Mouse (Mus musculus) forebrain, embryonic 14.5 days (tissue): ENCODE measurements around the gene Etnk1. TPM values are rescaled to one million over a fixed set of nuclear protein-coding genes. Genes with fewer than 3 reads are reported as not detected.
"Not testable (repeated sequence)": the region's sequence is repeated elsewhere in the genome, so short reads cannot be mapped to it uniquely, and the experiment has no call there.

Experiments
- ATAC-seq: fragments of 200-750 bp; cut with Nextera tagmentation; 2 replicates; pipeline ENCODE4 v1.8.0; 2017; ENCODE audit warnings: mild to moderate bottlenecking, moderate library complexity
- DNase-seq: peaks from one replicate; pipeline ENCODE4 v3.0.0-alpha.2; 2015; ENCODE audit warnings: low spot score
- H3K27ac ChIP-seq: fragments of 300-500 bp; sonication (generic); 2 replicates; pipeline ENCODE4 v1.5.1; 2014; ENCODE audit warnings: low read depth, mild to moderate bottlenecking, control low read depth, low read length, moderate library complexity
- H3K27me3 ChIP-seq: fragments of 300-500 bp; sonication (generic); replicated peaks from 2 replicates; pipeline ENCODE4 v1.6.1; 2014; ENCODE audit warnings: low read length, control low read depth, mixed read lengths; ENCODE audit not compliant: control insufficient read depth, insufficient read depth
- H3K36me3 ChIP-seq: fragments of 300-500 bp; sonication (generic); 2 replicates; pipeline ENCODE4 v1.6.1; 2014; ENCODE audit warnings: low read length, control low read depth; ENCODE audit not compliant: control insufficient read depth, insufficient read depth
- H3K4me1 ChIP-seq: fragments of 300-500 bp; sonication (generic); 2 replicates; pipeline ENCODE4 v1.6.1; 2014; ENCODE audit warnings: antibody characterized with exemption, low read length, control low read depth; ENCODE audit not compliant: control insufficient read depth, insufficient read depth
- H3K4me2 ChIP-seq: fragments of 300-500 bp; sonication (generic); 2 replicates; pipeline ENCODE4 v1.6.1; 2014; ENCODE audit warnings: mild to moderate bottlenecking, control low read depth, low read length
- H3K4me3 ChIP-seq: fragments of 300-500 bp; sonication (generic); 2 replicates; pipeline ENCODE4 v1.5.1; 2014; ENCODE audit warnings: low read depth, low read length, control low read depth
- H3K9ac ChIP-seq: fragments of 300-500 bp; sonication (generic); 2 replicates; pipeline ENCODE4 v1.6.1; 2014; ENCODE audit warnings: mild to moderate bottlenecking, low read length, control low read depth, moderate library complexity
- H3K9me3 ChIP-seq: fragments of 300-500 bp; sonication (generic); replicated peaks from 2 replicates; pipeline ENCODE4 v1.6.1; 2016; ENCODE audit warnings: low read length, control low read depth, mixed read lengths; ENCODE audit not compliant: control insufficient read depth
- WGBS: fragments of 180-500 bp; shearing (Covaris S2); extraction: QIAGEN DNeasy Blood & Tissue Kit; methylation state at CpG from one replicate; pipeline ENCODE4 v1.1.7; 2014; 5-methylcytosine and 5-hydroxymethylcytosine counted together
- polyA plus RNA-seq: library from polyadenylated mRNA; unstranded; fragments of >200 nt; fragmentation: Nextera tagmentation; extraction: Ambion mirVana; gene quantifications from 2 replicates; pipeline ENCODE4 v1.2.1, GENCODE M21; 2014

The Etnk1 gene
- polyA plus RNA-seq, 1 experiment from 2014 or later: 23.5 TPM

GRCm38 (mm10) chr6:143135097-143135496, 31.9 kb upstream of the Etnk1 start:
- H3K4me1 ChIP-seq: no peaks in the 10 kb centered on the region
- 95% methylated on average over 13 of the region's 13 CpGs for WGBS
- 0 out of 2 replicates have a peak, but pooled peaks cover 2% of the 10 kb centered on the region for H3K9me3 ChIP-seq
- no peak overlapping the region for H3K27ac ChIP-seq
- H3K9ac ChIP-seq: no peak overlapping the region
- no peak for ATAC-seq
- H3K4me2 ChIP-seq: no peak overlapping the region
- H3K4me3 ChIP-seq: no peak overlapping the region
- H3K27me3 ChIP-seq: no peaks in the 10 kb centered on the region
- H3K36me3 ChIP-seq: no peaks in the 10 kb centered on the region
- no peak for DNase-seq

DNA sequence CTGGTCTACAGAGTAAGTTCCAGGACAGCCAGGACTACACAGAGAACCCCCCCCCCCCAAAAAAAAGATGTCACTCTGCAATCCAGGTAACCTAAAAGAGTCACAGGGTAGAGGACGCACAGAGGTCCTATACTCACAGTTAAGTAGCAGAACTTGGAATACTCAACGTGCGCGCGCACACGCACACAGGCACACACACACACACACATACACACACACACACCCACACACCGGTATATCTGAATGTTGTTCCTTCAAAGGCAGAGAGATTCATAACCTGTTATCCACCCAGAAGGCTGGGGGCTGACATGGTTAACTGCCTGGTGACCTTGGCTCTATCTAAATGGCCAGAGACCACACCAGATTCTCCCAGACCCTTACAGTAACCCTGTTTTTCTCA, 30.3 kb upstream of the Etnk1 start:
- no peak for ATAC-seq
- no peak overlapping the region for H3K4me2 ChIP-seq
- H3K27ac ChIP-seq: no peak overlapping the region
- no peak overlapping the region for H3K9ac ChIP-seq
- WGBS: 96% methylated on average over 7 of the region's 7 CpGs
- H3K4me1 ChIP-seq: no peaks in the 10 kb centered on the region
- H3K36me3 ChIP-seq: no peaks in the 10 kb centered on the region
- H3K4me3 ChIP-seq: no peak overlapping the region
- no peaks in the 10 kb centered on the region for H3K27me3 ChIP-seq
- DNase-seq: no peak
- no peaks in the 10 kb centered on the region for H3K9me3 ChIP-seq

DNA sequence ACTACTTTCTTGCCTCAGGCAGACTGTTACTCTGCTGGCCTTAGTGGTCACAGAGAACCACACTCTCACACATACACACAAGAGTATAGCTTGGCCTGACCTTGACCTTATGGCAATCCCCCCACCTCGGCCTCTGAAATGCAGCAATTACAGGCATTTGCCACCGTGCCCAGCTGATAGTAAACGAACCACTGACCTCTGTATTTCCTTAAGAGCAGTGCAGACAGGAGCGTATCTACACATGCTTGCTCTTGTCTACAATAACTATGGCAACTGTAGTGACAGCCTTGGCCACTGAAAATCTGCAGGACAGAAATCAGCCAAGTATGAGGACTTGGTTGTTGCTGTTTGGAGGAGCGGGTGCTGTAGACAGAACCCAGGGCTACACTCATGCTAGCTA, 29.7 kb upstream of the Etnk1 start:
- Histone ChIP-seq H3K4me1 (no peaks in the 10 kb centered on the region), H3K36me3 (no peaks in the 10 kb centered on the region), H3K27me3 (no peaks in the 10 kb centered on the region), H3K27ac (no peak overlapping the region), H3K4me3 (no peak overlapping the region), H3K9ac (no peak overlapping the region), H3K9me3 (no peaks in the 10 kb centered on the region), H3K4me2 (no peak overlapping the region)
- DNase-seq: no peak
- WGBS: 85% methylated on average over 5 of the region's 5 CpGs
- no peak for ATAC-seq

GRCm38 (mm10) chr6:143139417-143139816, 27.6 kb upstream of the Etnk1 start:
- Histone ChIP-seq H3K27ac (no peak overlapping the region), H3K4me3 (no peak overlapping the region), H3K4me1 (no peaks in the 10 kb centered on the region), H3K36me3 (no peaks in the 10 kb centered on the region), H3K27me3 (no peaks in the 10 kb centered on the region), H3K9me3 (no peaks in the 10 kb centered on the region), H3K9ac (no peak overlapping the region), H3K4me2 (no peak overlapping the region)
- DNase-seq (no peak), ATAC-seq (no peak)
- WGBS: 95% methylated on average over 2 of the region's 2 CpGs

DNA sequence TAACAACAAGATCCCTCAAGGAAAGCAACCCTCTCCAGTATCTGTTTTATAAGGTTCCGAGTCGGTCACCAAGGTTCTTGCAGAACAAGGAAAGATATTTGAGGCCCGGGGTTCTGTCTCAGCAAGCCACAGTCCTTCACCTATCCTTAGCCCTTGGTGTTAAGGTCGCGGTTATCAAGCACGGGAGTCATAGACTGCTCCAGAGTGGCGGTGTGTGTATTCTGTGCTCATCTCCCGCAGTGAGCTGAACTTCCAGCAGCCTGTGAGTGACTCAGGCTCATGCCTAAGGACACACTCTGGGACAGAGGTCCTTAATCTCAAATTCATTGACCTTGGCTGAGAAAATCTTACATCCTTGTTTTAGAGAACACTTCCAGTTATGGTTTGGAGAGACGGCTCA, 26.1 kb upstream of the Etnk1 start:
- Histone ChIP-seq H3K9me3 (no peaks in the 10 kb centered on the region), H3K4me2 (no peak overlapping the region), H3K4me1 (no peaks in the 10 kb centered on the region), H3K9ac (no peak overlapping the region), H3K36me3 (no peaks in the 10 kb centered on the region), H3K27ac (no peak overlapping the region), H3K4me3 (no peak overlapping the region), H3K27me3 (no peaks in the 10 kb centered on the region)
- DNase-seq: no peak
- WGBS: 91% methylated on average over 9 of the region's 9 CpGs
- no peak for ATAC-seq

GRCm38 (mm10) chr6:143141624-143142592, 25.1 kb upstream of the Etnk1 start:
- H3K9me3 ChIP-seq, H3K4me2 ChIP-seq, H3K9ac ChIP-seq, H3K36me3 ChIP-seq, H3K27ac ChIP-seq, H3K4me3 ChIP-seq, H3K27me3 ChIP-seq, ATAC-seq, H3K4me1 ChIP-seq, DNase-seq: not testable (repeated sequence)
- WGBS: 83% methylated on average over 10 of the region's 10 CpGs

DNA sequence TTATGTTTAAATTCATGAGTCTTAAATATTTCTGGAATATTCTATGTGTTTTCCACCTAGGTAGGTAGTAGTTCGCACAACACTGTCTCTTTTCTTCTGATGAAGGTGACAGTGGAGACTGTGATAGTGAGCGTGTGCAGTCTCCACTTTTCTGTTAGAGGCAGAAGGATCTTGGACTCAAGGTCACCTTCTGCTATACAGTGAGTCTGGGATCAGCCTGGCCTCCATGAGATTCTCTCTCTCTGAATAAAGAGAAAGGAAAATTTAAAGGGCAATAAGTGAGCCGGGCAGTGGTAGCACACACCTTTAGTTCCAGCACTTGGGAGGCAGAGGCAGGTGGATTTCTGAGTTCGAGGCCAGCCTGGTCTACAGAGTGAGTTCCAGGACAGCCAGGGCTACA, 24.2 kb upstream of the Etnk1 start:
- 96% methylated on average over 4 of the region's 4 CpGs for WGBS
- H3K4me3 ChIP-seq: no peak overlapping the region
- H3K9me3 ChIP-seq: no peaks in the 10 kb centered on the region
- no peaks in the 10 kb centered on the region for H3K27me3 ChIP-seq
- no peaks in the 10 kb centered on the region for H3K4me1 ChIP-seq
- no peak overlapping the region for H3K4me2 ChIP-seq
- no peak overlapping the region for H3K9ac ChIP-seq
- ATAC-seq: no peak
- no peaks in the 10 kb centered on the region for H3K36me3 ChIP-seq
- H3K27ac ChIP-seq: no peak overlapping the region
- DNase-seq: no peak

DNA sequence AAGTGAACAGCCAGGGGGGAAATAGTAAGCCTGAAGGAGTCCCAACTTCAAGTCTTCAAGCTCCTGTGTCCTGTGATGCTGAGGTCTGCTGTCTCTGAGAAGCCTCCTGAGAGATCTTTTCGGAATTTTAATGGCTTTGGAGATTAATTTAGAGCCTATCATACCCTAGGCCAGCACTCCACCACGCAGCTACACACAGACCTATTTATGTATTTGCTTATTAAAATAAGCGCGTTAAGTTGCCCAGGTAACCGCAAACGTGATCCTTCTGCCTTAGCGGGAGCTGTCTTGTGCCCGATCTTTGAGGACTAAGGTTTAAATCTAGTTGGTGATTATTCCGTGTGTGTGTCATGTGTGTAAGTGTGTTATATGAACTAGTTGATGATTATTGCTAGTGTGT, 23.7 kb upstream of the Etnk1 start:
- Histone ChIP-seq H3K4me3 (peak overlapping the region; percentile 30; the same call in 1 of the 2 replicates), H3K9ac (no peak overlapping the region), H3K4me2 (peak overlapping the region; percentile 57), H3K27me3 (no peaks in the 10 kb centered on the region), H3K36me3 (no peaks in the 10 kb centered on the region), H3K27ac (no peak overlapping the region), H3K9me3 (no peaks in the 10 kb centered on the region), H3K4me1 (no peaks in the 10 kb centered on the region)
- ATAC-seq: no peak
- no peak for DNase-seq
- 79% methylated on average over 9 of the region's 9 CpGs for WGBS

DNA sequence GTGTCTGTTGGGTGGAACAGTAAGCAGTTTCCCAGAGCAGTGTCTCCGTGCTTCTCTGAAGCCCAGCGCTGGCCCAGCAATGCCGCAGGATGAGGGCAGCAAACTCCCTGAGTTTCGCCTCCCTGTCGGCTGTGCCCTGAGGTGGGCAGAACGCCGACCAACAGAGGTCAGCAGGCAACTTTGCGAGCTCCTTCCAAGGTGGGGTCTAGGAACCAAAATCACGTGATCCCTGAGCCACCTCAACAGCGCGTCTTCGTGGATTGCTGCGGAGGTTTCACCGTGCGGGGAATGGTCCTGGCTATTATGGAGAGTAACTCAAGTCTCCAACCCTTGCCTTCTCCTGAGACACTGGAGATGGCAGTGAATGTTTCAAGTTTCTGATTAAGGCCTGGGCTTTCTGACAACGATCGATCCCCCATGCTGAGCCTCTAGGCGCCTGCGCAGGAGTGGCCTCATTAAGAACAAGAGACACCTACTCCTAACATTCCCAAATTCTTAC, 23.2 kb upstream of the Etnk1 start:
- DNase-seq: peak; percentile 31

More for the DNA sequence above, 23.2 kb upstream of the Etnk1 start:
- Histone ChIP-seq H3K4me2 (peak overlapping the region; percentile 57), H3K27me3 (no peaks in the 10 kb centered on the region), H3K9me3 (no peaks in the 10 kb centered on the region), H3K27ac (no peak overlapping the region), H3K4me3 (peak overlapping the region; percentile 30), H3K9ac (peak overlapping the region; percentile 17; the same call in 1 of the 2 replicates), H3K4me1 (no peaks in the 10 kb centered on the region), H3K36me3 (no peaks in the 10 kb centered on the region)
- ATAC-seq: peak; percentile 32; the same call in 1 of the 2 replicates
- 24% methylated on average over 19 of the region's 19 CpGs for WGBS
